Mouse (Mus musculus): Measurements from ENCODE around the gene Ago3. TPM values are rescaled to one million over a fixed set of nuclear protein-coding genes. Genes with fewer than 3 reads are reported as not detected.
A peak's percentile ranks its signal among the peaks of the same experiment; 100 is the strongest.

The Ago3 gene
- total RNA-seq, 1 experiment from 2014 or later, result 17.6 TPM

DNA sequence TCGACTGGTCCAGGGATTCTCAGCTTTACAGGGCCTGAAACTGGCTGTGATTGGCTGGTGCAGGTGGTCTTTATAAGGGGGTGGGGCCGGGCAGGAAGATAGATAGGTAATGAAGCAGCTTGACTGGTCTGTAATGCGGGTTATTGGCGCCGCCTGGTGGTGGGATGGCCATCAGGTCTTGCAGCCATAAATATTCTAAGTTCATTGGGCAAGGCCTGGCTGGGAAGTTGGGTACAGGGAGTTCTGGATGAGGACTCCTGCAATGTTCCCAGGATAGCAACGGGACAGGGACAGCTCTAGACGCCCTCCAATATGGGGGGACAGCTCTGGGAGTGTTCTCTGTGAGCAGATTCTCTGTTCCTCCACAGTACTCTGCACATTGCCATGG is 119.4 kb downstream of the Ago3 start:
- peak; percentile 89 for DNase-seq

DNA sequence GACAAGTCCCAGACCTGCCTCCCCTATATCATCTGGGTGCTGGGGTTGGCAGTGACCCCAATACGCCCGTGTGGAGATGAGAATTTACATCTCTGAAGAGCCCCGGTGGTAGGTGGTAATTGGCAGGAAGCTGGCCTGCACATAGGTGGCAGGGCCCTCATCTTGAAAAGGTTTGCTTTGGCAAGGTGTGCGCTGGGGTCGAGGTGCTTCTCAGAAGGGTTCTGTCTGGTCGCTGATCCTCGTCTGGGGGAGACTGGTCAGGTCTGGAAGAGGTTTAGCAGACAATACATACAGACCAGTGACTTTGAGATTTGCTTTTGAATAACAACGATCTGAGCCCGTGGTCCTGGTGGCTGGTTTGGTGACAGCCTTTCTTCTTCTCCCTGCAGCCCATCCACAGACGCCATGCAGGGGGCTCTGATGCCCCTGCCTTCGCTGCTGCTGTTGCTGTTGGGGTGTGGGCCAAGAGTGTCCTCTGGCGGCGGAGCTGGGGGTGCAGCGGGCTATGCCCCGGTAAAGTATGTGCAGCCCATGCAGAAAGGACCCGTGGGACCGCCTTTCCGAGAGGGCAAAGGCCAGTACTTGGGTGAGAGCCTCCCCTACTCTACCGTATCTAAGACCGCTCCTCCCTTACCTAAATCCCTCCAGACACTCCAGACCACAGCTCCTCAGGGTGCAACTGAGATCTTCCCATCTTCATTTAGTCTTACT is 120.0 kb downstream of the Ago3 start:
- no peak for DNase-seq

DNA sequence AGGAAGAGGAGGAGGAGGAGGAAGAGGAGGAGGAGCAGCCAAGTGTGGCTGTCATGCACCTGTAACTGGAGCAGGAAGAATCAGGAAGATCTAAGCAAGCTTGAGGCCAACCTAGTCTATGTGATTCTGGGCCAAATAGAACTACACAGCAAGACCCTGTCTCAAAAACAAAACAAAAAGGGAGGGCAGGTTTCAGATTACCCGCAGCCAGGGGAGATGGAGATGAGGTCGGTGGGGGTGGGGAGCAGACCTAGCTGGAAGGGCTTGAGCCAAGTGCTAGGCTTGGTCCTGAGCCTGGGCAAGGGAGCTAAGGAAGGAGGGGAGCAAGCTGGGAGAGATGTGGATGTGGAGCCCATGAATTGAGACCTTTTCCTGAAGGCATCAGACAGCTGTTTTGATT is 122.5 kb downstream of the Ago3 start:
- no peak for DNase-seq

DNA sequence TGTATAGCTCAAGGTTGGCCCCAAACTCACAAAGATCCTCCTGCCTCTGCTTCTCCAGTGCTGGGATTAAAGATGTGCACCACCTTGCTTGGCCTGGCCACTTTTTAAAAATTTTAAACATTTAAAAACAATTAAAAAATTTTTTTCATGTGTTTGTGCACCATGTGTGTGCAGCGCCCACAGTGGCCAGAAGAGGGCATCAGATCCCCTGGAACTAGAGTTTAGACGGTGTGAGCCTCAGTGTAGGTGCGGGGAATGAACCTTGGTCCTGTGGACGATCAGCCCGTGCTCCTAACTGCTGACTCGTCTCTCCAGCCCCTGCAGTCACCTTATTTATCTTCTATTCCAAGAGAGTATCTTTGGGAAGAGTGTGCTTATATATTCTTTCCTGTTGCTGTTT is 123.3 kb downstream of the Ago3 start:
- no peak for DNase-seq

DNA sequence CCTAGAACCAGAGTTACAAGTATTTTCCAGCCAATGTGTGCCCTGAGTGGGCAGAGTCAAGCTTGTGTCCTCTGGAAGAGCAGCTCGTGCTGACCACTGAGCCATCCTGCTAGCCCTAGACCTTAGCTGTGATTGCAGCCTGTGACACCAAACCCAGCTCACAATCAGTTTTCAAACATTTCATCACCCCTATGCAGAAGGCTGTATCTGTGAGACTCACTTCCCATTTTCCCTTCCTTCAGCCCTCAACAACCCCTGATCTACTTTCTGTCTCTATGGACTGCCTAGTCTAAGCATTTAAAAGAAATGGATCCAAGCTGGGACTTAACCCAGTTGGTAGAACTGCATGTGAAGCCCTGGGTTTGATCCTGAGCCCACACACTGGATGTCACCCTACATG is 123.9 kb downstream of the Ago3 start:
- no peak for DNase-seq

GRCm38 (mm10) chr4:126303877-126304276 is 125.5 kb downstream of the Ago3 start:
- no peak for DNase-seq

DNA sequence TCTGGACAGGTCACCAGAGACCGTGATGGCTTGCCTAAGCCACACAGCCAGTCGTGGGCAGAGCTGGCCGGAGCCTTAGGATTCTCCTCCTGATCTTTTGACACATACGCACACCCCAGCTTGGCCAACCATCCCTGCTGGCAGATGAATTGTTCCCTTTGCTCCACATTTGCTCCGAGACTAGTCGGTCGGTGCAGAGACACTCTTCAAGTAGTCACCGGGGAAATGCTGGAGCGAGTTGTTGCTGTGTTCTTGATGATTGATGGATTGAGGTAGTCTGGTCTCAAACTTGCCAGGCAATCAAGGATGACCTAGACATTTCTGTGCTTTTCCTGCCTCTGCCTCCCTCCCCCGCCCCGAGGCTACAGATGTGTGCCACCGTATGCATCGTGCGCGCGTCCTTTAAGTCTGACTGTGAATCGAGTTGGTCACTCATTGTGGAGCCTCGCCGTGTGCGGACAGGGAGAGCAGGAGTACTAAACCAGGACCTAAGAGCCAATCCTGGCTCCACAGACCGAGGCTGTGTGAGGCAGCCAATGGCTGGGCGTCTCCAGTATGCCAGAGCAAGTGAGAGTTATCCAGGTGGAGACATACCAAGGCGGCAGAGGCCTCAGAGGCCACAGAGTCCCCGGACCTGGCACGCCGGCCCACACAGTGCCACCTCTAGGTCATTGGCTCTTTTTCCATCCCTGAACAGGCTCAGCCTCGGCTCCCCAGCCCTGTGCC is 127.6 kb downstream of the Ago3 start:
- no peak for DNase-seq

- DNase-seq, result no peak
Measured at GRCm38 (mm10) chr4:126300916-126301583, 128.3 kb downstream of the Ago3 start.

DNA sequence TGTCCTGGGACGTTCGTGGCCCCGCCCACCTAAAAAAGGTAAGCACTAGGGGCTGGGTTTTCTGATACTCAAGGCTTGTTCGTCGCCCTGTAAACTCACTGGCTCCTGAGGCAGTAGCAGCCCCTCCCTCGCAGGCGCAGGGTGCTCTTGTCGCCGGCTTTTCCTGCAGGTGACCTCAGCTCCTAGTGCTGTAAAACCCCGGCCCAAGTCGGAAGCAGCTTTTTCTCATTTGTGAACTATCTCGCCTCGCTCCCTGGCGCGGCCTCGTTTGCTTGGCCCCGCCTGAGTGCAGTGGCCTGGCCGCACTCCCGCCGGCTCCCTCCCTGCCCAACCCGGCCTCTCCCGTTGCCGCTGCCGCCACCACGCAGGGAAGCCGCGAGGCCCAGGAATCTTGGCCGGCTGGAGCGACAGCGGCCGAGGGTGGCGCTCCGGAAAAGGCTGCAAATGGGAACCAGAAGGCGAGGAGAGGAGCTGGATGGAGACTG is 132.7 kb downstream of the Ago3 start:
- DNase-seq, result peak; percentile 77

DNA sequence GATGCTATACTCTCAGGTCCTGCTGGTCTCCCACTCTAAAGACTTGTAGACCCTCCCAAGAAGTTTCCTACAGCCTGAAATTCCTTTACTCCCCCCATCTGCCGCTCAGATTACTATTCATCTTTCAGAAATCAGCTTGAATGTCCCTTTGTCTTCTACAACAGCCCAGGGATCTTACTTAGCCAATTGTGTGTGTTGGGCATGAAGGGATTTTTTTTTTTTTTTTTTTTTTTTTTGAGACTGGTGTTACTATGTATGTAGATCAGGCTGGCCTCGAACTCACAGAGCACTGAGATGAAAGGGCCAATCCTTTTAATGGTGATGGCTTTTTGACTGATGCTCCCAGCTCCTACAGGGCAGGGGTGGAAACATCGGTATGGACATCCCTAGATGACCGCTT is 133.4 kb downstream of the Ago3 start:
- DNase-seq, result no peak

DNA sequence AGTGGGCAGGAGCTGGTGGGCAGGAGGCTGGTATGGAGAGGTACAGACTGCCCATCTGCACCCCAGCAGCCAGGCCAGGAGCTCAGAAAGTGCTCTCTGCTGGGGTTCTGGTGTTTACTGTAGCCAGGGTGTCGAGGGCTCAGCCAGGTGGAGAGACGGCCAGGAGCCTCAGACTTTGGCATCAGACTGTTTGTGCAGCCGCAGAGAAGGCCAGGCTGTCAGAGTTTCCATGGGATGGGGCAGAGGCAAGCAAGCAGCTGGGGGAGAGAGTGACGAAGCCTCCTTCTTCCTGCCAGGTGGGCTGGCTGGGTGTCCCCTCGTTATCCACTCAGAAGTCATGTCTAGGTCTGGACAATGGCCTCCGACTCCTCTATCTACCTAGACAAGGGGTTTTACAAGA is 134.2 kb downstream of the Ago3 start:
- DNase-seq, result no peak

GRCm38 (mm10) chr4:126291196-126291595 is 138.2 kb downstream of the Ago3 start:
- no peak for DNase-seq

DNA sequence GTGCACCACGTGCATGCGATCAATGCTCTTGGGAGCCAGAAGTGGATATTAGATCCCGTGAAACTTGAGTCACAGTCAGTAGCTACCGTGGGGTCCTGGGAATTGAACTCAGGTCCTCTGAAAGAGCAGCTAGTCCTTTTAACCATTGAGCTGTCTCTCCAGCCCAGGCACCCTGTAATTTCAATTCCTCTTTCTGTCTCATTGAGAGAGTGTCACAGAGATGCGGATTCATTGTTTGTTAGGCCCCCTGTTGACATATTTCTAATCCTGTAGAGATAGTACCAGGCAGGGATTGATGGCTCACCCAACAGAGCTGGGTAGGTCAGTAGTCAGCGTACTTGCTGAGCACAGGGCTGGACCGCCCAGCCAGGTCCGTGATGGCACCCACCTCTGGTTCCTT is 139.0 kb downstream of the Ago3 start:
- DNase-seq, result no peak

DNA sequence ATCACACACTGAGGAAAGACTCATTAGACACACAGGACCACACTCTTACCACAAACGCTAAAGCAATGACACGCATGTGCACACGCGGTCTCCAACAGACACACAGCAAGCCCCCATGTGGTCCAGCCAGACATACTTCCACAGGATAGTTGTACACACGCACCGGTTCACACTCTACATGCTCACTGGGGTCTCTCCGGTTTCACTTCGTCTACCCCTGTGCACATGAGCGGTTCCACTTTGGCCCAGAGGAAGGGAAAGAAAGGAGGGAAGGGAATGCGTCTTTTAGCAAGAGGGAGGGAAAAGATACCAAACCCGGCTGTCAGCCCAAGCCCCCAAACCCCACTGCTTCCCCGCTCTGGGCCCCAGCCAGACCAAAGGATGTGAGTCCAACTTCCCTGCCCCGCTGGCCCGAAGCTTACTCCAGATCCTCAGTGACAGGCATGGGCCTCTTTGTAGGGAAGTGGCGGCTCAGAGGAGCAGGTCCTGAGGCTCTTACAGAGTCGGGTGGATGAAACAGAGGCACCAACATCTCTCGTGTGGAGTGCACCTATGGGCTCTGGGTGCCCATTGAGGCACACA is 141.2 kb downstream of the Ago3 start:
- DNase-seq, result no peak

DNA sequence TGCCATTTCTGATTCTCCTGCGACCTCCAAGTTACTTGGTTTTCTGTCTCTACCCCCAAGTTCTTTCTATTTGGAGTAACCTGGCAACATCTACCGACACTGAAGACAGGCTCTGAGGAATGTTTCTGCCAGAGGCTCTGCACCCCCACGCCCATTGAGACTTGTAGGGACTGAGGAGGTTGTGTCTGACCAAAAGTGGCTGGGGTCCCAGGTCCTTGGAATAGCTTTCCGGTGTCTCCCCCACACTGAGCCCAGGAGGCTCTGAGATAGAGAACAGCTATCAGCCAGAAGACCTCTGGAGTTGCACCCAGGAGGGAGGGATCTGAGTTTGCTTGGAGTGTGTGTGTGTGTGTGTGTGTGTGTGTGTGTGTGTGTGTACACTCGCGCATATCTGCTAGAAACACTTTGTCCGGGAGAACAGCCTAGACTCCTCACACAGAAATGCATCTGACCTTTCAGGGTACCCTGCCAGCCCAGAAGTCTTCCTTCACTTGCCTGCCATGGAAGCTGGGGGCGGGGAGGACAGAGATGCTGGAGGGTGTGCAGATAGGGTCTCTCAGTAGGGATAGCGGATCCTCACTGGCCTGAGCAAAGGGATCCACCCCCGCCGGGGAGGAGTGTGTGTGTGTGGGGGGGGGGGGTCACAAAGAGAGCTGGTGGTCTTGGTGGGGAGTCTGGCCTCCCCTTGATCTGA is 141.9 kb downstream of the Ago3 start:
- DNase-seq, result no peak

GRCm38 (mm10) chr4:126286492-126286891 is 142.9 kb downstream of the Ago3 start, which contains the start of gene Col8a2:
Gene Col8a2, plus strand, starts transcription at chr4:126286793.
- no peak for DNase-seq

- DNase-seq, result no peak
Measured at GRCm38 (mm10) chr4:126283582-126283981, 145.8 kb downstream of the Ago3 start.

GRCm38 (mm10) chr4:126281706-126282105 is 147.7 kb downstream of the Ago3 start:
- DNase-seq, result no peak

All from adrenal gland, postnatal 25 days (tissue).